Comparison of ENCODE assay signal across 9 mouse cellular contexts in the genomic region with DNA sequence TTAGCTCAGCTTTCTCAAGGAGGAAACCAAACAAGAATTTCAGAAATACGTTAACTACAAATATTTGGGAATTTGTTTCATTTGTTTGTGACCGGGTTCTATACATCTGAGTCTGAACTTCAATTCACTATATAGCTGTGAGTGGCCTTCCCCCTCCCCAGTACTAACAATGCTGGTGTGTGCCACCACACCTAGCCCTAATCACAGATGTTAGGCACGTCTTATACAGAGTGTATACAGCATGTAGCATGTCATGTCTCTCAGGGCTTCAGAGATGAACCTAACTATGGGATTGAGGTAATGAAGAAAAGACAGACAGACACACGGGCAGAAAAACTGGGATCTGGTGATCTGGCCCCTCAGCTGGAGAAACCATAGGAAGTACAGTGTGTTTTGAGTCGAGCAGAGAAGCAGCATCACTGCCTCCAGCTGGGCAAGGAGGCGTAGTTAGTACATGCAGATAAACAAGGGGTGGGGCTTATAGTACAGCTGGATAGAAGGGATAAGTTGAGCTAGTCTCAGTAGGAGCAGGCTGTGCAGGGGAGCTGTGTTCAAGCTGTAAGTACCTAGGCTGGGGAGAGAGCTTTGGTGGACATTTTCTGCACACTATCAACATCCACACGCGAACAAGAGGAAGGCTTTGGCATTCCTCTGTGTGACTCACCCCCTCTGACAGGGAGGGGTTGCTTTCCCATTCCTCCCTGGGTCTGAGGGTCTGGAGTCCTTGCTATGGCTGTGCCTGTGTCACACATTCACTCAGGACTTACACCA. TPM values are rescaled to one million over a fixed set of nuclear protein-coding genes. Genes with fewer than 3 reads are reported as not detected.
DNase-seq lines count a peak whose midpoint lies in the region; ATAC-seq and TF ChIP-seq lines count a peak whose summit lies in the region.
"Had no signal": no experiment of that assay in that cellular context is flagged by ENCODE, and none has a peak within 500 bp of the region (broad histone marks: within the 10 kb centered on the region; RNA-seq: fewer than 3 reads in every experiment).

No protein-coding gene starts in this region.

- H3K27me3 ChIP-seq in heart, embryonic 10.5 days (ENCODE audit: insufficient read depth, poor library complexity, severe bottlenecking), result no peaks in the 10 kb centered on the region
- no peaks in the 10 kb centered on the region for H3K27me3 ChIP-seq in limb, embryonic 14.5 days (ENCODE audit: control insufficient read depth, insufficient read depth, low read length)

- no peaks in the 10 kb centered on the region for H3K9me3 ChIP-seq in heart, embryonic 10.5 days
- H3K9me3 ChIP-seq in limb, embryonic 14.5 days (ENCODE audit: control insufficient read depth, low read length), result peaks cover 2% of the 10 kb centered on the region; the same call in 1 of the 2 replicates

- H3K9ac ChIP-seq in limb, embryonic 14.5 days (ENCODE audit: low read depth, low read length, severe bottlenecking), result no peak overlapping the region

- H3K4me1 ChIP-seq in heart, embryonic 10.5 days, result peaks cover 33% of the 10 kb centered on the region
- no peaks in the 10 kb centered on the region for H3K4me1 ChIP-seq in limb, embryonic 14.5 days (ENCODE audit: control insufficient read depth, insufficient read depth, low read length)

- DNase-seq in heart, embryonic 10.5 days (ENCODE audit: low spot score), result peak; percentile 83
- DNase-seq in heart, postnatal 4 days, result no peak
- DNase-seq in retina, postnatal 1 day, result peak; percentile 14
- DNase-seq in retina, embryonic 14.5 days (ENCODE audit: low spot score), result no peak
- DNase-seq in limb, embryonic 14.5 days (ENCODE audit: low spot score), result no peak
- DNase-seq in yolk sac, embryonic 10.5 days (ENCODE audit: low spot score), result peak; percentile 25
- no peak for DNase-seq in cerebellum, postnatal 4 days (ENCODE audit: low spot score in 2 of 2)
- DNase-seq: midbrain, embryonic 14.5 days had no signal

- H3K36me3 ChIP-seq in heart, embryonic 10.5 days, result peaks cover 4% of the 10 kb centered on the region; the same call in 1 of the 2 replicates
- H3K36me3 ChIP-seq in limb, embryonic 14.5 days (ENCODE audit: control insufficient read depth, insufficient read depth, low read length), result no peaks in the 10 kb centered on the region

- H3K4me2 ChIP-seq in limb, embryonic 14.5 days (replicated peaks; ENCODE audit: low read depth, low read length, severe bottlenecking), result no peak overlapping the region

- peak overlapping the region; percentile 56; the same call in 1 of the 2 replicates for H3K27ac ChIP-seq in heart, embryonic 10.5 days
- H3K27ac ChIP-seq in limb, embryonic 14.5 days (replicated peaks; ENCODE audit: low read depth, low read length), result no peak overlapping the region

- WGBS in heart, embryonic 10.5 days, result 38% methylated on average over 8 of the region's 8 CpGs
- 56% methylated on average over 8 of the region's 8 CpGs for WGBS in limb, embryonic 14.5 days

- 0 out of 2 replicates have a peak, but pooled peaks have one; percentile 7 for ATAC-seq in limb, embryonic 14.5 days (ENCODE audit: low FRiP score, low read depth)
- no peak for ATAC-seq in activated CD4-positive, CD25-positive, alpha-beta regulatory T cell, adult 4 months

- H3K4me3 ChIP-seq in heart, embryonic 10.5 days, result peak overlapping the region; percentile 29
- H3K4me3 ChIP-seq in limb, embryonic 14.5 days (replicated peaks; ENCODE audit: low read length), result no peak overlapping the region

- TF ChIP-seq POLR2A in limb, embryonic 14.5 days (IDR thresholded peaks at IDR 0.05; ENCODE audit: borderline replicate concordance, extremely low read depth, insufficient read depth, insufficient read length), result no peak

RNA-seq across cellular contexts. Expression of a gene that starts 8.1 kb away (rescaled TPM):
- 37.6 and 39.3 TPM in 2 replicates for polyA plus RNA-seq in heart, embryonic 10.5 days (2016; fragmentation: Nextera tagmentation; extraction: Ambion mirVana)
- total RNA-seq in heart, postnatal 4 days (2021), result 10 to 100 TPM; 90.7 to 91.0 TPM
- 61.0 and 67.4 TPM in 2 replicates for polyA plus RNA-seq in limb, embryonic 14.5 days (2012; rRNA removed)
- 73.3 and 75.3 TPM in 2 replicates for polyA plus RNA-seq in limb, embryonic 14.5 days (2014; fragmentation: Nextera tagmentation; extraction: Ambion mirVana)
- polyA plus RNA-seq in activated CD4-positive, CD25-positive, alpha-beta regulatory T cell, adult 4 months (2017; shearing (Covaris generic)), result 10 to 100 TPM; 15.6 to 23.2 TPM

RNA-seq across cellular contexts. Expression of a gene that starts 9.0 kb away (rescaled TPM):
- 34.9 and 36.2 TPM in 2 replicates for polyA plus RNA-seq in heart, embryonic 10.5 days (2016; fragmentation: Nextera tagmentation; extraction: Ambion mirVana)
- total RNA-seq in heart, postnatal 4 days (2021), result 10 to 100 TPM; 29.3 to 30.0 TPM
- polyA plus RNA-seq in limb, embryonic 14.5 days (2012; rRNA removed), result 15.1 and 18.5 TPM in 2 replicates
- polyA plus RNA-seq in limb, embryonic 14.5 days (2014; fragmentation: Nextera tagmentation; extraction: Ambion mirVana), result 32.8 and 34.6 TPM in 2 replicates
- 10 to 100 TPM; 15.8 to 16.7 TPM for polyA plus RNA-seq in activated CD4-positive, CD25-positive, alpha-beta regulatory T cell, adult 4 months (2017; shearing (Covaris generic))

Comparison
In these comparisons a context has a peak if more than half of its experiments do, and no peak if none do; other contexts are left out.
1. DNase-seq: peak in heart, embryonic 10.5 days (single experiment), retina, postnatal 1 day (single experiment) and yolk sac, embryonic 10.5 days (single experiment); none in heart, postnatal 4 days (single experiment), retina, embryonic 14.5 days (single experiment), limb, embryonic 14.5 days (single experiment) and cerebellum, postnatal 4 days (0 of 2).